Mouse (Mus musculus): Measurements from ENCODE around the gene Dynll1. TPM values are rescaled to one million over a fixed set of nuclear protein-coding genes. Genes with fewer than 3 reads are reported as not detected.

The Dynll1 gene
- total and polyA plus RNA-seq, 2 experiments from 2014 or later = 184 to 1,030 TPM

DNA sequence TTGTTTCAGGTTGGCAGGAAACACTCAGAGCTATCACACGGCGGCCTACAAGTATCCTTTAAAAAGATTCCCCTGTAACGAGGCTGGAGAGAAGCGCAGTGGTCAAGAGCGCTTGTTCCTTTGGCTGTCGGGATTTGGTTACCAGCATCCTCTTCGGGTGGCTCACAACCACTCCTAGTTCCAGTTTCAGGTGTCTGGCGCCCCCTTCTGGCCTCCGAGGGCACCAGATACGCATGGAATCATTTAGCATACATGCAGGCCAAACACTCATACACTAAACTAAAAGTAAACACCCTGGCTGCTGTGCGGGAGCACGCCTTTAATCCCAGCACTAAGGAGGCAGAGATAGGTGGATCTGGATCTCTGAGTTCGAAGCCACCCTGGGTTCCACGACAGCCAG lies 24.8 kb downstream of the Dynll1 start:
- no peak for ATAC-seq
- Histone ChIP-seq H3K4me3 (ENCODE audit: low read length) (no peak overlapping the region), H3K4me1 (ENCODE audit: insufficient read depth, low read length) (peaks cover 5% of the 10 kb centered on the region; the same call in 1 of the 2 replicates), H3K27me3 (ENCODE audit: insufficient read depth, low read length) (no peaks in the 10 kb centered on the region), H3K36me3 (ENCODE audit: insufficient read depth, low read length) (no peaks in the 10 kb centered on the region), H3K27ac (no peak overlapping the region), H3K4me2 (ENCODE audit: low read depth, low read length) (no peak overlapping the region), H3K9ac (replicated peaks; ENCODE audit: low read length) (no peak overlapping the region), H3K9me3 (ENCODE audit: low read length) (no peaks in the 10 kb centered on the region)
- 36% methylated on average over 14 of the region's 14 CpGs for WGBS
- peak; percentile 52 for TF ChIP-seq CTCF (IDR thresholded peaks at IDR 0.05; ENCODE audit: low read depth)
- peak; percentile 42 for DNase-seq (ENCODE audit: low spot score)

DNA sequence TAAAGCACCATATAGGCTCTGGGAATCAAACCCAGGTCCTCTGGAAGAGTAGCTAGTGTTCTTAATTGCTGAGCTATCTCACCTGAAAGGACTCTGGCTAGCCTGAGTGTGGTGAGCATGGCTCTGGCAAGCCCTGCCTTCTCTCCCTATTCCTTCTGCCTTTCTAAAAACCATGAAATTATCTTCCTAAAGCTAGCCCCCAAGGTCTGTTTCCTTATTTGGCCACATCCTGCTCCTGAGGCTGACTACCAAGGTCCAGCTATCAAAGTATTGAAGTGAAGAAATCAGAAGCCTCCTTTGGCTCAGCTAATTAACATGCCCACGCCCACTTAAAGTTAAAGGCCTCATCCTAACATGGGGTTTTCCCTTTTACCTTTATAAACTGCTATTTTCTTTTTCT lies 26.0 kb downstream of the Dynll1 start:
- Histone ChIP-seq H3K9me3 (ENCODE audit: low read length) (no peaks in the 10 kb centered on the region), H3K27ac (no peak overlapping the region), H3K9ac (replicated peaks; ENCODE audit: low read length) (no peak overlapping the region), H3K4me3 (ENCODE audit: low read length) (no peak overlapping the region), H3K4me2 (ENCODE audit: low read depth, low read length) (no peak overlapping the region), H3K27me3 (ENCODE audit: insufficient read depth, low read length) (no peaks in the 10 kb centered on the region), H3K36me3 (ENCODE audit: insufficient read depth, low read length) (no peaks in the 10 kb centered on the region), H3K4me1 (ENCODE audit: insufficient read depth, low read length) (peaks cover 17% of the 10 kb centered on the region; the same call in 1 of the 2 replicates)
- DNase-seq (ENCODE audit: low spot score) (no peak), ATAC-seq (no peak)
- TF ChIP-seq CTCF (IDR thresholded peaks at IDR 0.05; ENCODE audit: low read depth) = no peak
- WGBS = 86% methylated on average over 1 of the region's 1 CpGs

DNA sequence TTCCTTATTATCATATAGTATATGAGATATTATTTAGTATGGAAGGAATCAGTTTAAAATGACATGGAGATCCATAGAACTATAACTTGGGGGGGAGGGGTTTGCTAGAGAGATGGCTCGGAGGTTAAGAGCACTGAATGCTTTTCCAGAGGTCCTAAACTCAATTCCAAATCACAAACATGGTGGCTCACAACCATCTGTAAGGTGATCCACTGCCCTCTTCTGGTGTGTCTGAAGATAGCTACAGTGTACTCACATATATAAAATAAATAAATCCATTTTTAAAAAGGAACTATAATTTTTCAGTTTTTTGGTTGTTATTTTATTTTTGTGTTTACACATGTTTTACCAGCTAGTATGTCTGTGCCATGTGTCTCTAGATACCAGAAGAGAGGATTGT lies 26.4 kb downstream of the Dynll1 start:
- WGBS = 78% methylated on average over 1 of the region's 1 CpGs
- H3K4me3 ChIP-seq (ENCODE audit: low read length) = no peak overlapping the region
- no peak overlapping the region for H3K9ac ChIP-seq (replicated peaks; ENCODE audit: low read length)
- H3K4me1 ChIP-seq (ENCODE audit: insufficient read depth, low read length) = peaks cover 18% of the 10 kb centered on the region; the same call in 1 of the 2 replicates
- 0 out of 2 replicates have a peak, but pooled peaks have one; percentile 9 for TF ChIP-seq CTCF (IDR thresholded peaks at IDR 0.05; ENCODE audit: low read depth)
- no peaks in the 10 kb centered on the region for H3K27me3 ChIP-seq (ENCODE audit: insufficient read depth, low read length)
- ATAC-seq = no peak
- H3K4me2 ChIP-seq (ENCODE audit: low read depth, low read length) = no peak overlapping the region
- H3K36me3 ChIP-seq (ENCODE audit: insufficient read depth, low read length) = no peaks in the 10 kb centered on the region; the same call in 1 of the 2 replicates
- no peak overlapping the region for H3K27ac ChIP-seq
- no peak for DNase-seq (ENCODE audit: low spot score)
- no peaks in the 10 kb centered on the region for H3K9me3 ChIP-seq (ENCODE audit: low read length)

DNA sequence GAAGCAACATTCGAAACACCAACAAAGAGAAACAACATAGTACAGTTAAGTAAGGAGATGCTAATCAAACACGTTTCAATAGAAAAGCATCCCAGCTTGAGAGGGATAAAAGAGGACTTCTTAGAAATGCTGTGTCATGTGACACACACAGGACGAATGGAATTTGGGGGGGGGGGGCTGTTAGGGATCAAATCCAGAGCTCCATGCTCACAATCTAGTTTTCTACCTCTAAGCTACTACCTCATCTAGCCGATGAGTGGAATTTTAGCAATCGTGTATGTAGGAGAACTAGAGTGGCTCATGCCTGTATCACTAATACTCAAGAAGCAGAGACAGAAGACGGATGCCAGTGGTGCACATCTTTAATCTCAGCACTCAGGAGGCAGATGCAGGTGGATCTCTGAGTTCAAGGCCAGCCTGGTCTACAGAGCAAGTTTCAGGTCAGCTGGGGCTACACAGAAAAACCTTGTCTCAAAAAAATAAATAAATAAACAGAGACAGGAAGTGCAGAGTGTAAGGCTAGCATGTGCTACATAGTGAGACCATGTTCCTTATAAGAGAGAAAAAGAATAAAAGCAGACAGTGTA lies 27.2 kb downstream of the Dynll1 start:
- no peak for TF ChIP-seq CTCF (IDR thresholded peaks at IDR 0.05; ENCODE audit: low read depth)
- H3K36me3 ChIP-seq (ENCODE audit: insufficient read depth, low read length) = no peaks in the 10 kb centered on the region; the same call in 1 of the 2 replicates
- H3K9me3 ChIP-seq (ENCODE audit: low read length) = no peaks in the 10 kb centered on the region
- H3K4me2 ChIP-seq (ENCODE audit: low read depth, low read length) = peak overlapping the region; percentile 82
- H3K27me3 ChIP-seq (ENCODE audit: insufficient read depth, low read length) = no peaks in the 10 kb centered on the region
- DNase-seq (ENCODE audit: low spot score) (no peak), ATAC-seq (no peak)
- peak overlapping the region; percentile 92 for H3K27ac ChIP-seq
- H3K9ac ChIP-seq (replicated peaks; ENCODE audit: low read length) = peak overlapping the region; percentile 93; the same call in 1 of the 2 replicates
- H3K4me1 ChIP-seq (ENCODE audit: insufficient read depth, low read length) = peaks cover 18% of the 10 kb centered on the region; the same call in 1 of the 2 replicates
- 76% methylated on average over 6 of the region's 6 CpGs for WGBS
- H3K4me3 ChIP-seq (ENCODE audit: low read length) = 0 out of 2 replicates have a peak overlapping the region, but pooled peaks have one; percentile 77

DNA sequence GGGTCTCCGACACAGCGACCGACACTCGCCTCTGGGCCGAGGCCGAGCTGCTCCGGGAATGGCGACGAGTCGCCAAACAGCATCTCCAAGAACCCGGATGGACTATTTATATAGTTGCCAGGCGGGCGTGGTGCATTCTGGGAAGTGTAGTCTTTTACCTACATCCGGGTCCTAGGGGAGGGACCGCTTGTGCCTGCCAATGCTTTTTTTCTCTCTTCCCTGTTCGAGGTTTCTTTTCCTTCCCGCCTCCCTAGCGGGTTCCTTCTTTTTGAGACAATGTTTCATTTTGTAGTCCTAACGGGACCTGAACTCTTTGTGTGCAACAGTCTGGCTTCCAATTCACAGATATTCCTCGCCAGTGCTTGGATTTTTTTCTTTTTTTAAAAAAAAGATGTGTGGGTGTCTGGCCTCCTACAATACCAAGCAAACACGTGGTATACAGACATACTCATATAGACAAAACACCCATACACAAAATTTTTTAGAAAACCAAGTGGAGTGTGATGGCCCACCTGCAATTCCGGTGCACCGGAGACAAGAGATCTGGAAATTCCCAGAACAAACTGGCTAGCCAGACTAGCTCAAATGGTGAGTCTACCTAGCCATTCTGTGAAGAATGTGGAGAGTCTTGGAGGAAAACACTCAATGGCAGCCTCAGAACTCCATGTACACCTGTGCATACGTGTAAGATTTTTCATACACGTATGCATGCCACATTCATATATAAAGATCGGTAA lies 27.8 kb downstream of the Dynll1 start, which contains the start of gene Rnf10:
Gene Rnf10 (minus strand): TSS at position 87 of the 737 bp plus-strand sequence.
- no peaks in the 10 kb centered on the region; the same call in 1 of the 2 replicates for H3K36me3 ChIP-seq (ENCODE audit: insufficient read depth, low read length)
- H3K27me3 ChIP-seq (ENCODE audit: insufficient read depth, low read length) = no peaks in the 10 kb centered on the region
- TF ChIP-seq CTCF (IDR thresholded peaks at IDR 0.05; ENCODE audit: low read depth) = no peak
- WGBS = 12% methylated on average over 26 of the region's 26 CpGs
- peaks cover 18% of the 10 kb centered on the region; the same call in 1 of the 2 replicates for H3K4me1 ChIP-seq (ENCODE audit: insufficient read depth, low read length)
- H3K27ac ChIP-seq = peak within 1 kb of the TSS; percentile 92
- ATAC-seq = peak; percentile 92
- peak within 1 kb of the TSS; percentile 93 for H3K9ac ChIP-seq (replicated peaks; ENCODE audit: low read length)
- H3K4me3 ChIP-seq (ENCODE audit: low read length) = peak within 1 kb of the TSS; percentile 77
- DNase-seq (ENCODE audit: low spot score) = peak; percentile 98
- peak within 1 kb of the TSS; percentile 82 for H3K4me2 ChIP-seq (ENCODE audit: low read depth, low read length)
- no peaks in the 10 kb centered on the region for H3K9me3 ChIP-seq (ENCODE audit: low read length)

DNA sequence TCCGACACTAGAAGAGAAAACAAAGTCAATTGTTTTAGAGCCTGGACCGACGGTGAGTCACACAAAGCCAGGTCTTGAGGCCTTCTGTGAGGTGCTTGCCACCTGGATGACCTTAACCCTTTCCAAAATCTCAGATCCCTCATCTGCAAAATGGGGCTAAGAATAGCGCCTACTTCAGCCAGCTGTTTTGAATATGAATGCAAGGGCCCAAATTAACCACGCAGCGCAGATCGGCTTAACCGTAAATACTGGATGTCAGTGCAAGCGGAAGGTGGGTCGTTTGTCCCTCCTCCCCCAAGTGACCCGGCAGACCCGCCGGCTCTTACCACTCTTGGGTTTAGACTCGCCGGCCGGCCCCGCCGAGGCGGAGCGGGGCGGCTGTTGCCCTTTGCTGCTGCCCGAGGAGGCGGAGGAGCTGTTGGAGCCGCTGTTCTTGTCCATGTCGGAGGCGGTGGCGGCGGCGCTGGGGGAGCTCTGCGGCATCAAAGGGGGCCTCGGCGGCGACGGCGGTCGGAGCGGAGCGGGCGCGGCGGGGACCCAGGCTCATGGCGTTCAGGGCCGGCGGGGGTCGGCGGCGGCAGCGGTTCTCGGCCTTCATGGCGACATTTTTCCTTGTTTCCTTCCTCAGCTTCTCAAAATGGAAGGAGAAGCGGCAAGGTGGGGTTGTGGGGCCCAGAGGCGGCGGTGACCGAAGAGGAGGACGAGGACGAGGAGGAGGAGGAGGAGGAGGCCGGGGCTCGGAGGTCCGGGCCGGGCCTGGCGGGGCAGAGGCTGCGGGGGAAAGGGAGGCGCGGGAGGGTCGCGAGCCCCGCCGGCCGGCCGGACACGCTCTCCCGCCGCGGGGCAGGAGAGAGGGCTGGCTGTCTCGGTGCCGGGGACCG lies 28.6 kb downstream of the Dynll1 start:
- peak; percentile 21 for DNase-seq (ENCODE audit: low spot score)
- H3K9me3 ChIP-seq (ENCODE audit: low read length) = no peaks in the 10 kb centered on the region
- WGBS = under 1% methylated on average over 68 of the region's 77 CpGs
- H3K9ac ChIP-seq (replicated peaks; ENCODE audit: low read length) = peak overlapping the region; percentile 93
- TF ChIP-seq CTCF (IDR thresholded peaks at IDR 0.05; ENCODE audit: low read depth) = no peak
- H3K4me2 ChIP-seq (ENCODE audit: low read depth, low read length) = peak overlapping the region; percentile 82
- no peaks in the 10 kb centered on the region; the same call in 1 of the 2 replicates for H3K36me3 ChIP-seq (ENCODE audit: insufficient read depth, low read length)
- H3K4me1 ChIP-seq (ENCODE audit: insufficient read depth, low read length) = peaks cover 18% of the 10 kb centered on the region; the same call in 1 of the 2 replicates
- peak overlapping the region; percentile 77 for H3K4me3 ChIP-seq (ENCODE audit: low read length)
- H3K27me3 ChIP-seq (ENCODE audit: insufficient read depth, low read length) = no peaks in the 10 kb centered on the region
- H3K27ac ChIP-seq = peak overlapping the region; percentile 92
- peak; percentile 70; the same call in 1 of the 2 replicates for ATAC-seq
